Comparison of ENCODE assay signal across 8 mouse cellular contexts in genomic region chr11:78495904-78496303, GRCm38 (mm10). TPM values are rescaled to one million over a fixed set of nuclear protein-coding genes. Genes with fewer than 3 reads are reported as not detected.
DNase-seq lines count a peak whose midpoint lies in the region; ATAC-seq and TF ChIP-seq lines count a peak whose summit lies in the region.
"Had no signal": no experiment of that assay in that cellular context is flagged by ENCODE, and none has a peak within 500 bp of the region (broad histone marks: within the 10 kb centered on the region; RNA-seq: fewer than 3 reads in every experiment).

No protein-coding gene starts in this region.

- peaks cover 38% of the 10 kb centered on the region for H3K27me3 ChIP-seq in liver, postnatal 0 days (ENCODE audit: insufficient read depth, low read length)
- H3K27me3 ChIP-seq in liver, embryonic 12.5 days (replicated peaks): peaks cover 97% of the 10 kb centered on the region
- H3K27me3 ChIP-seq in hindbrain, embryonic 11.5 days (ENCODE audit: control insufficient read depth, insufficient read depth, low read length): peaks cover 20% of the 10 kb centered on the region
- H3K27me3 ChIP-seq in myocyte (ENCODE audit: control insufficient read depth, insufficient read depth, insufficient read length): peaks cover 25% of the 10 kb centered on the region

- H3K79me2 ChIP-seq in myocyte (ENCODE audit: control insufficient read depth, insufficient read depth): no peaks in the 10 kb centered on the region

- no peak for TF ChIP-seq POLR2A in myocyte (IDR thresholded peaks at IDR 0.05; ENCODE audit: insufficient read length, low read depth)

- no peak overlapping the region for H3K4me2 ChIP-seq in liver, postnatal 0 days (ENCODE audit: low read depth, low read length)
- H3K4me2 ChIP-seq in liver, embryonic 12.5 days: no peak overlapping the region
- H3K4me2 ChIP-seq in hindbrain, embryonic 11.5 days (replicated peaks; ENCODE audit: low read depth, low read length): peak overlapping the region; percentile 76
- H3K4me2 ChIP-seq in myocyte (ENCODE audit: low read depth): no peak overlapping the region

- 2% methylated on average over 6 of the region's 6 CpGs for WGBS in liver, postnatal 0 days (ENCODE audit: insufficient replicate concordance)
- 7% methylated on average over 6 of the region's 6 CpGs for WGBS in liver, embryonic 12.5 days (ENCODE audit: insufficient replicate concordance)
- 4% methylated on average over 6 of the region's 6 CpGs for WGBS in hindbrain, embryonic 11.5 days

- no peak overlapping the region for H3K9ac ChIP-seq in liver, postnatal 0 days (replicated peaks)
- no peak overlapping the region for H3K9ac ChIP-seq in liver, embryonic 12.5 days
- H3K9ac ChIP-seq in hindbrain, embryonic 11.5 days (ENCODE audit: low read depth, low read length): 0 out of 2 replicates have a peak overlapping the region, but pooled peaks have one; percentile 23
- H3K9ac ChIP-seq: embryonic facial prominence, embryonic 13.5 days had no signal

- TF ChIP-seq CTCF in liver, postnatal 0 days (IDR thresholded peaks at IDR 0.05; ENCODE audit: low read depth): no peak

- peak; percentile 55 for DNase-seq in liver, postnatal 0 days
- DNase-seq in c-Kit-positive CD71-negative TER-119-negative erythroid progenitor cells, embryonic 14.5 days (ENCODE audit: low read depth): peak; percentile 53
- peak; percentile 53 for DNase-seq in hindbrain, embryonic 11.5 days (ENCODE audit: low spot score)
- no peak for DNase-seq in right cerebral cortex, postnatal 4 days
- DNase-seq in layer of hippocampus, adult 18-20 months (ENCODE audit: low spot score in 2 of 2): no peak

- H3K27ac ChIP-seq in liver, postnatal 0 days (ENCODE audit: low read depth): no peak overlapping the region
- no peak overlapping the region for H3K27ac ChIP-seq in liver, embryonic 12.5 days
- no peak overlapping the region for H3K27ac ChIP-seq in hindbrain, embryonic 11.5 days (ENCODE audit: low read depth, low read length)
- H3K27ac ChIP-seq: embryonic facial prominence, embryonic 13.5 days had no signal

- peaks cover 17% of the 10 kb centered on the region for H3K4me1 ChIP-seq in liver, postnatal 0 days (ENCODE audit: insufficient read depth)
- peaks cover 17% of the 10 kb centered on the region for H3K4me1 ChIP-seq in liver, embryonic 12.5 days
- 0 out of 2 replicates have a peak, but pooled peaks cover 3% of the 10 kb centered on the region for H3K4me1 ChIP-seq in hindbrain, embryonic 11.5 days (replicated peaks; ENCODE audit: control insufficient read depth, insufficient read depth, low read length)

- no peak for ATAC-seq in liver, postnatal 0 days
- ATAC-seq in liver, embryonic 12.5 days: no peak
- no peak for ATAC-seq in hindbrain, embryonic 11.5 days (ENCODE audit: low FRiP score)

- H3ac ChIP-seq in myocyte (ENCODE audit: control insufficient read depth, insufficient read length): no peak overlapping the region

- no peaks in the 10 kb centered on the region for H3K36me3 ChIP-seq in liver, postnatal 0 days (replicated peaks; ENCODE audit: insufficient read depth, low read length)
- H3K36me3 ChIP-seq in liver, embryonic 12.5 days: no peaks in the 10 kb centered on the region
- no peaks in the 10 kb centered on the region for H3K36me3 ChIP-seq in hindbrain, embryonic 11.5 days (ENCODE audit: control insufficient read depth, insufficient read depth, low read length)
- no peaks in the 10 kb centered on the region for H3K36me3 ChIP-seq in myocyte (ENCODE audit: control insufficient read depth, insufficient read depth)
- H3K36me3 ChIP-seq: embryonic facial prominence, embryonic 13.5 days had no signal

- H3K9me3 ChIP-seq in liver, postnatal 0 days (ENCODE audit: low read length): no peaks in the 10 kb centered on the region
- H3K9me3 ChIP-seq in liver, embryonic 12.5 days (replicated peaks): no peaks in the 10 kb centered on the region
- H3K9me3 ChIP-seq in hindbrain, embryonic 11.5 days (ENCODE audit: control insufficient read depth, low read length): no peaks in the 10 kb centered on the region
- H3K9me3 ChIP-seq: embryonic facial prominence, embryonic 13.5 days had no signal

- no peak for TF ChIP-seq EP300 in liver, postnatal 0 days (IDR thresholded peaks at IDR 0.05; ENCODE audit: low read depth)

- no peak overlapping the region for H3K4me3 ChIP-seq in liver, postnatal 0 days (ENCODE audit: low read depth, low read length)
- no peak overlapping the region for H3K4me3 ChIP-seq in liver, embryonic 12.5 days
- H3K4me3 ChIP-seq in hindbrain, embryonic 11.5 days (ENCODE audit: low read depth, low read length): no peak overlapping the region
- H3K4me3 ChIP-seq in myocyte: no peak overlapping the region

TF ChIP-seq in myocyte, 11 proteins besides CTCF, POLR2A, EP300 and RAD21:
- TF ChIP-seq E2F4 (IDR thresholded peaks at IDR 0.05; ENCODE audit: insufficient read depth) (no peak), REST (IDR thresholded peaks at IDR 0.05; ENCODE audit: insufficient read depth, insufficient read length) (peak; percentile 89)

RNA-seq across cellular contexts. Expression of gene Sarm1, which starts 1.6 kb away (rescaled TPM):
- 0.14 and 0.21 TPM in 2 replicates for polyA plus RNA-seq in liver, postnatal 0 days (2015; fragmentation: Nextera tagmentation; extraction: Ambion mirVana)
- polyA plus RNA-seq in liver, embryonic 12.5 days (2016; fragmentation: Nextera tagmentation; extraction: Ambion mirVana): 0.25 and 0.38 TPM in 2 replicates
- polyA plus RNA-seq in hindbrain, embryonic 11.5 days (2014; fragmentation: Nextera tagmentation; extraction: Ambion mirVana): 16.3 and 17.5 TPM in 2 replicates
- 0.17 TPM for polyA plus RNA-seq in myocyte (2012; fragmentation: generic; extraction: Trizol)
- 10 to 100 TPM; 36.1 to 38.8 TPM for total RNA-seq in layer of hippocampus, adult 18-20 months (2021)

RNA-seq across cellular contexts. Expression of gene Vtn, which starts 3.0 kb away (rescaled TPM):
- 2,013 and 2,040 TPM in 2 replicates for polyA plus RNA-seq in liver, postnatal 0 days (2015; fragmentation: Nextera tagmentation; extraction: Ambion mirVana)
- polyA plus RNA-seq in liver, embryonic 12.5 days (2016; fragmentation: Nextera tagmentation; extraction: Ambion mirVana): 206 and 223 TPM in 2 replicates
- polyA plus RNA-seq in hindbrain, embryonic 11.5 days (2014; fragmentation: Nextera tagmentation; extraction: Ambion mirVana): 95.4 and 129 TPM in 2 replicates
- not detected for polyA plus RNA-seq in myocyte (2012; fragmentation: generic; extraction: Trizol)
- 10 to 100 TPM; 52.7 to 53.9 TPM for total RNA-seq in layer of hippocampus, adult 18-20 months (2021)

RNA-seq across cellular contexts. Expression of gene Sebox, which starts 7.3 kb away (rescaled TPM):
- polyA plus RNA-seq in liver, postnatal 0 days (2015; fragmentation: Nextera tagmentation; extraction: Ambion mirVana): 0.11 and 0.16 TPM in 2 replicates
- polyA plus RNA-seq in liver, embryonic 12.5 days (2016; fragmentation: Nextera tagmentation; extraction: Ambion mirVana): 0.12 TPM in 1 of 2 replicates, not detected in the other
- polyA plus RNA-seq in hindbrain, embryonic 11.5 days (2014; fragmentation: Nextera tagmentation; extraction: Ambion mirVana): not detected in 2 replicates
- polyA plus RNA-seq in myocyte (2012; fragmentation: generic; extraction: Trizol): not detected
- 1 to 10 TPM; 5.3 to 5.7 TPM for total RNA-seq in layer of hippocampus, adult 18-20 months (2021)
- polyA plus RNA-seq: embryonic facial prominence, embryonic 13.5 days had no signal

RNA-seq across cellular contexts. Expression of gene Tmem199, which starts 16.1 kb away (rescaled TPM):
- 21.1 TPM in 2 replicates for polyA plus RNA-seq in liver, postnatal 0 days (2015; fragmentation: Nextera tagmentation; extraction: Ambion mirVana)
- 40.6 and 41.7 TPM in 2 replicates for polyA plus RNA-seq in liver, embryonic 12.5 days (2016; fragmentation: Nextera tagmentation; extraction: Ambion mirVana)
- polyA plus RNA-seq in hindbrain, embryonic 11.5 days (2014; fragmentation: Nextera tagmentation; extraction: Ambion mirVana): 91.3 and 95.8 TPM in 2 replicates
- 35.0 TPM for polyA plus RNA-seq in myocyte (2012; fragmentation: generic; extraction: Trizol)
- total RNA-seq in layer of hippocampus, adult 18-20 months (2021): 10 to 100 TPM; 44.8 to 47.1 TPM

RNA-seq across cellular contexts. Expression of gene Poldip2, which starts 16.1 kb away (rescaled TPM):
- polyA plus RNA-seq in liver, postnatal 0 days (2015; fragmentation: Nextera tagmentation; extraction: Ambion mirVana): 94.2 and 96.6 TPM in 2 replicates
- 96.0 and 96.7 TPM in 2 replicates for polyA plus RNA-seq in liver, embryonic 12.5 days (2016; fragmentation: Nextera tagmentation; extraction: Ambion mirVana)
- polyA plus RNA-seq in hindbrain, embryonic 11.5 days (2014; fragmentation: Nextera tagmentation; extraction: Ambion mirVana): 131 and 144 TPM in 2 replicates
- 103 TPM for polyA plus RNA-seq in myocyte (2012; fragmentation: generic; extraction: Trizol)
- 100 to 1,000 TPM; 118 to 119 TPM for total RNA-seq in layer of hippocampus, adult 18-20 months (2021)

Comparison
In these comparisons a context has a peak if more than half of its experiments do, and no peak if none do; other contexts are left out.
1. DNase-seq: peak in liver, postnatal 0 days (single experiment), c-Kit-positive CD71-negative TER-119-negative erythroid progenitor cells, embryonic 14.5 days (single experiment) and hindbrain, embryonic 11.5 days (single experiment); none in right cerebral cortex, postnatal 4 days (single experiment) and layer of hippocampus, adult 18-20 months (0 of 2).
2. RNA of gene Sarm1, which starts 1.6 kb away (polyA plus RNA-seq): 16.3 to 17.5 TPM in hindbrain, embryonic 11.5 days; 0.25 to 0.38 TPM in liver, embryonic 12.5 days, 0.17 TPM in myocyte (single experiment) and 0.14 to 0.21 TPM in liver, postnatal 0 days; every median in the first group is over 10 times any median in the second.
3. RNA of gene Vtn, which starts 3.0 kb away (polyA plus RNA-seq): 2,013 to 2,040 TPM in liver, postnatal 0 days, 206 to 223 TPM in liver, embryonic 12.5 days and 95.4 to 129 TPM in hindbrain, embryonic 11.5 days; not detected in myocyte (single experiment); every median in the first group is over 10 times any median in the second.